Mouse (Mus musculus): ENCODE measurements around the gene Npr1.

- TF ChIP-seq CTCF (IDR thresholded peaks at IDR 0.05) (no peak), POLR2A (IDR thresholded peaks at IDR 0.05; ENCODE audit: insufficient read depth, low read depth, low read length) (no peak), EP300 (IDR thresholded peaks at IDR 0.05; ENCODE audit: insufficient read depth, low read depth, low read length) (no peak)
Observed at GRCm38 (mm10) chr3:90512276-90512675, 46.6 kb upstream of the Npr1 start.
